Mouse (Mus musculus) CH12.LX (cell line): ENCODE data around the gene Cuta. TPM values are rescaled to one million over a fixed set of nuclear protein-coding genes. Genes with fewer than 3 reads are reported as not detected.
A peak's percentile ranks its signal among the peaks of the same experiment; 100 is the strongest.
"Not testable (repeated sequence)": the region's sequence is repeated elsewhere in the genome, so short reads cannot be mapped to it uniquely, and the experiment has no call there.

ENCODE experiments used
- DNase-seq: peaks from one replicate; pipeline ENCODE4 v3.0.0-alpha.2; 2013; ENCODE audit errors: extremely low read depth
- H3K27ac ChIP-seq: 2 replicates; pipeline ENCODE4 v1.5.1; 2012; ENCODE audit warnings: low read depth, mild to moderate bottlenecking, control low read depth, moderate library complexity; ENCODE audit not compliant: insufficient read depth
- H3K27me3 ChIP-seq: replicated peaks from 2 replicates; pipeline ENCODE3; 2012; ENCODE audit warnings: inconsistent platforms
- H3K36me3 ChIP-seq, 2 experiments: replicated peaks in 1 of 2; 2 replicates each; pipeline versions ENCODE3 to v1.6.1; 2012; ENCODE audit warnings: inconsistent platforms in 1 of 2, low read length in 1 of 2, mild to moderate bottlenecking in 1 of 2, mixed read lengths in 1 of 2, moderate library complexity in 1 of 2; ENCODE audit not compliant: control insufficient read depth in 1 of 2, insufficient read depth in 1 of 2
- H3K4me1 ChIP-seq, 2 experiments: 2 replicates each; pipeline ENCODE4 v1.6.1; 2012; ENCODE audit warnings: inconsistent platforms in 1 of 2, moderate library complexity in 1 of 2; ENCODE audit not compliant: insufficient read depth in 2 of 2, control insufficient read depth in 1 of 2
- H3K4me2 ChIP-seq: 2 replicates; pipeline ENCODE4 v1.6.1; 2012; ENCODE audit warnings: low read depth, mild to moderate bottlenecking, control low read depth; ENCODE audit not compliant: poor library complexity, insufficient read depth, severe bottlenecking
- H3K4me3 ChIP-seq, 3 experiments: fragments of 150-350 bp in 1 of 3; sonication (generic) in 1 of 3; replicated peaks in 1 of 3; 2 replicates each; pipeline versions ENCODE3 to v1.5.1; 2011 to 2012; ENCODE audit warnings: low read depth in 2 of 3, low read length in 2 of 3, mild to moderate bottlenecking in 2 of 3, moderate library complexity in 2 of 3, control low read depth in 1 of 3, improper control_type of control experiment in 1 of 3, inconsistent platforms in 1 of 3, mixed read lengths in 1 of 3; ENCODE audit not compliant: poor library complexity in 1 of 3
- H3K79me2 ChIP-seq: replicated peaks from 2 replicates; pipeline ENCODE4 v1.6.1; 2012; ENCODE audit warnings: mild to moderate bottlenecking, moderate library complexity; ENCODE audit not compliant: control insufficient read depth, poor library complexity, insufficient read depth, severe bottlenecking; ENCODE audit errors: extremely low read depth
- H3K9ac ChIP-seq: 2 replicates; pipeline ENCODE4 v1.6.1; 2012; ENCODE audit warnings: low read depth, mild to moderate bottlenecking, control low read depth, moderate library complexity; ENCODE audit not compliant: insufficient read depth
- H3K9me3 ChIP-seq: replicated peaks from 2 replicates; pipeline ENCODE3; 2012; ENCODE audit warnings: low read length, inconsistent platforms, mixed read lengths
- BHLHE40 ChIP-seq: IDR thresholded peaks from 2 replicates; pipeline ENCODE4 v1.6.1; 2011; ENCODE audit warnings: mild to moderate bottlenecking, low read depth, low read length, improper control_type of control experiment
- CHD2 ChIP-seq: IDR thresholded peaks from 2 replicates; pipeline ENCODE4 v1.6.1; 2011; ENCODE audit warnings: low read length, improper control_type of control experiment
- CTCF ChIP-seq, 2 experiments: IDR thresholded peaks in 1 of 2; conservative IDR thresholded peaks in 1 of 2; 2 replicates each; pipeline ENCODE4 v1.5.1; 2011 to 2012; ENCODE audit warnings: low read depth in 2 of 2, low read length in 2 of 2, improper control_type of control experiment in 1 of 2, inconsistent platforms in 1 of 2, mild to moderate bottlenecking in 1 of 2, moderate library complexity in 1 of 2
- E2F4 ChIP-seq: IDR thresholded peaks from 2 replicates; pipeline ENCODE4 v1.6.1; 2011; ENCODE audit warnings: low read depth, low read length, improper control_type of control experiment; ENCODE audit not compliant: insufficient replicate concordance
- EP300 ChIP-seq: IDR thresholded peaks from 2 replicates; pipeline ENCODE4 v1.6.1; 2011; ENCODE audit warnings: low read length, improper control_type of control experiment
- ETS1 ChIP-seq: conservative IDR thresholded peaks from 2 replicates; pipeline ENCODE4 v1.6.1; 2012; ENCODE audit warnings: low read depth, mild to moderate bottlenecking, inconsistent platforms, low read length, improper control_type of control experiment, moderate library complexity
- MYC ChIP-seq: IDR thresholded peaks from 2 replicates; pipeline ENCODE4 v1.6.1; 2011; ENCODE audit warnings: low read depth, mild to moderate bottlenecking, improper control_type of control experiment, low read length
- NELFE ChIP-seq: IDR thresholded peaks from 2 replicates; pipeline ENCODE4 v1.6.1; 2011; ENCODE audit warnings: low read depth, low read length, improper control_type of control experiment
- NRF1 ChIP-seq: IDR thresholded peaks from 2 replicates; pipeline ENCODE4 v1.6.1; 2014; ENCODE audit warnings: low read depth, mild to moderate bottlenecking, inconsistent platforms, low read length, improper control_type of control experiment, moderate library complexity
- POLR2A ChIP-seq: IDR thresholded peaks from 2 replicates; pipeline ENCODE4 v1.6.1; 2011; ENCODE audit warnings: low read depth, mild to moderate bottlenecking, improper control_type of control experiment, low read length
- POLR2AphosphoS2 ChIP-seq: IDR thresholded peaks from 2 replicates; pipeline ENCODE4 v1.6.1; 2011; ENCODE audit warnings: low read depth, low read length, improper control_type of control experiment
- RAD21 ChIP-seq: IDR thresholded peaks from 2 replicates; pipeline ENCODE4 v1.6.1; 2011; ENCODE audit warnings: low read depth, mild to moderate bottlenecking, low read length, improper control_type of control experiment, moderate library complexity
- RCOR1 ChIP-seq: conservative IDR thresholded peaks from 2 replicates; pipeline ENCODE4 v1.6.1; 2012; ENCODE audit warnings: low read depth, mild to moderate bottlenecking, inconsistent platforms, low read length, improper control_type of control experiment
- SMC3 ChIP-seq: IDR thresholded peaks from 2 replicates; pipeline ENCODE4 v1.6.1; 2011; ENCODE audit warnings: low read depth, low read length, improper control_type of control experiment
- ZC3H11A ChIP-seq: IDR thresholded peaks from 2 replicates; pipeline ENCODE4 v1.6.1; 2012; ENCODE audit warnings: low read depth, mild to moderate bottlenecking, inconsistent platforms, low read length, improper control_type of control experiment
- dilution Hi-C: fragments of 300-500 bp; cut with MboI; formaldehyde crosslinking; loops from 2 replicates; pipeline ENCODE4 v1.14.3; 2020; ENCODE audit warnings: low sequenced_read_pairs; ENCODE audit not compliant: extremely low pct_unique_long_range_greater_than_20kb, extremely low pct_ligation_motif_present
- in situ Hi-C: fragments of 300-500 bp; cut with MboI; formaldehyde crosslinking; loops from 3 replicates; pipeline ENCODE4 v1.14.3; 2019; ENCODE audit warnings: low sequenced_read_pairs, low pct_ligation_motif_present, low pct_unique_long_range_greater_than_20kb, mixed read lengths
- polyA plus RNA-seq: library from polyadenylated mRNA; unstranded; fragments of >175 nt; gene quantifications from 2 replicates; pipeline ENCODE4 v1.2.1, GENCODE M21; 2012; ENCODE audit warnings: low read depth; ENCODE audit not compliant: insufficient read length
- total RNA-seq, 2 experiments: library from RNA; depleted of rRNA; stranded (reverse); fragments of 300-350 nt in 1 of 2; fragments of >200 nt in 1 of 2; gene quantifications; 2 replicates each; pipeline ENCODE4 v1.2.3; 2012 to 2014

The Cuta gene
- total and polyA plus RNA-seq, 3 experiments = 30.5 to 121 (median 34.6) TPM

DNA sequence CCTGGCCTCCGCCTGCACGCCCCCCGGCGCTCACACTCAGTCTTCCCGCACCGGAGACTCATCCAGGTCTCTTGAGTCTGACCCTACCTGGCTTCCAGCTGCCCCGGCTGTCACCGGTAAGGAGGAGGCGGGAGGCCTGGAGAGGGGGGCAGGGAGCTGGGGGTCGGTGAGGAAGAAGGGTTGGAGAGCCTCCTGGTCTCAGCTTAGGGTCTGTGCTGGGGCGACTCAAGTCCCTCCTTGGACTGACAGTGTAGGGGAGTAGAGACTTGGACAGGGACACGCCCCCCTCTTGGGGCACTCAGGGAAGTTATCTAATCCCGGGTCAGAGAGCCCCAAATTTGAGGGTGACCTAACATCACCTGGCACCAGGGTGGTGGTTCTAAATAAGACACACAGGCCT is 6.0 kb downstream of the Cuta start:
- H3K4me3 ChIP-seq = peak overlapping the region; percentile 49 to 58 (median 55)
- no peak for DNase-seq
- TF ChIP-seq POLR2AphosphoS2 = no peak; the same call in 1 of the 2 replicates
- TF ChIP-seq MYC = no peak
- TF ChIP-seq E2F4 = no peak
- no peak for TF ChIP-seq NELFE
- TF ChIP-seq CHD2 = no peak
- no peak for TF ChIP-seq BHLHE40
- TF ChIP-seq POLR2A = no peak
- no peak for TF ChIP-seq ETS1
- no peak for TF ChIP-seq EP300
- TF ChIP-seq ZC3H11A = no peak
- H3K79me2 ChIP-seq = peaks cover 5% of the 10 kb centered on the region
- peak overlapping the region; percentile 47 for H3K4me2 ChIP-seq
- no peak overlapping the region for H3K9ac ChIP-seq
- peaks cover 5 to 47% of the 10 kb centered on the region in 2 experiments; a peak in 3 of 4 replicates for H3K4me1 ChIP-seq
- dilution Hi-C loops = no loop called here
- H3K36me3 ChIP-seq = peaks cover 52 to 71% of the 10 kb centered on the region in 2 experiments
- no peaks in the 10 kb centered on the region for H3K27me3 ChIP-seq
- in situ Hi-C loops = no loop called here
- no peak overlapping the region for H3K27ac ChIP-seq
- H3K9me3 ChIP-seq = no peaks in the 10 kb centered on the region

DNA sequence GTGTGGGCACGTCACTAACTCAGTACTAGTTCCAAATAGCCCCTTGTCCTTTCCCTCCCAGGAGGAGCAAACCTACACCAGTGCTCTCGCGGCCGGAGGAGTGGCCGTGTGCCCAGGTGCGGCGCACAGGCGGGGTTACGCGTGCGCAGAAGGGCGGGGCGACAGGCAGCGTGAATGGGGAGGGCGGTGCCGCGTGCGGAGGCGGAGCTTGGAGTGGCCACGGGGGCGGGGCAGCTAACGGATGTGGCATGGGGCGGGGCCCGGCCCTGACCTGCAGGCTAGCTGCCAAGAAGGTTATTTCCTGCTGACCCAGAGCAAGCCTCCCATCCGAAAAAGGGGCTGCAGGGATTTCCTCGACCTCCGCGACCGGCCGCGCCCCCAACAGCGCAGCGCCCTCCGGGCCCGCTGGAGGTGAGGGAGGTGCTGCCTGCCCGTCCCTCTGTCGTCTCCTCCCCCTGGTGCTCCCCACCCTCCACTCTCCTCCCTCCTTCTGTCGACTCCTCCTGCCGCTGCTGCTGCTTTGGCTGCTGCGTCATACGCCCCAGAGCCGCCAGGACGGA is 6.5 kb downstream of the Cuta start, which contains the start of gene Phf1:
Phf1 (plus strand) TSS at position 214 of the 560 bp plus-strand sequence.
- Histone ChIP-seq H3K4me1 (peaks cover 5 to 46% of the 10 kb centered on the region in 2 experiments; a peak in 3 of 4 replicates), H3K27me3 (no peaks in the 10 kb centered on the region), H3K27ac (no peak within 1 kb of the TSS), H3K4me3 (peak within 1 kb of the TSS; percentile 49 to 58 (median 55)), H3K9ac (no peak within 1 kb of the TSS), H3K4me2 (peak within 1 kb of the TSS; percentile 47), H3K79me2 (peaks cover under 1% of the 10 kb centered on the region; the same call in 1 of the 2 replicates), H3K36me3 (peaks cover 54 to 73% of the 10 kb centered on the region in 2 experiments), H3K9me3 (no peaks in the 10 kb centered on the region)
- peak; percentile 86 for DNase-seq
- dilution Hi-C loops = no loop called here
- in situ Hi-C loops = no loop called here
- TF ChIP-seq BHLHE40 (peak; percentile 48), NRF1 (peak; percentile 86), RCOR1 (no peak), POLR2AphosphoS2 (peak; percentile 27; the same call in 1 of the 2 replicates), POLR2A (no peak)

DNA sequence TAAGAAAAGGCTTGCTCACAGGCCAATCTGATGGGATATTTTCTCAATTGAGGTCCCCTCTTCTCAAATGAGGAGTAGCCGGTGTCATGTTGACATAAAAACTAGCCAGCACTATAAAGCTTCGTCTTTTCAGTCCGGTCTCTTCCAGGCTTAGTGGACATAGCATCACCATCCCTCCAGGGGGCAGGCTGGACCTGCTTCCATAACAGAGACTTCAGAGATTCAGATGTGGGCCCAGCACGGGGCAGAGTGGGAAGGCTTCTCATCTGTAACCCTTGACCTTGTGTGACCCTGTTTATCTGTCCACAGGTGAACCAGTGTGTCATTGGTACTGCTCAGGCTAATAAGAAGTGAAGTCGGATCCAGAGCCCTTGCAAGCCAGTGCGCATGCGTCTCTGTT is 7.6 kb downstream of the Cuta start:
- dilution Hi-C loops, H3K4me2 ChIP-seq, H3K27me3 ChIP-seq, H3K79me2 ChIP-seq, H3K9ac ChIP-seq, H3K4me3 ChIP-seq, H3K27ac ChIP-seq, H3K9me3 ChIP-seq, in situ Hi-C loops: not testable (repeated sequence)
- peak; percentile 46 for TF ChIP-seq RAD21
- TF ChIP-seq SMC3 = peak; percentile 46
- TF ChIP-seq CTCF (conservative IDR thresholded peaks at IDR 0.05 in 1 of 2, IDR thresholded peaks at IDR 0.05 in 1 of 2; ENCODE audit: low read depth in 2 of 2, low read length in 2 of 2) = peak in 1 of 2 experiments; percentile 55; a peak in 2 of 4 replicates
- peak; percentile 42 for DNase-seq
- Histone ChIP-seq H3K4me1 (peaks cover 3 to 35% of the 10 kb centered on the region in 2 experiments; a peak in 2 of 4 replicates), H3K36me3 (peaks cover 55 to 75% of the 10 kb centered on the region in 2 experiments)

DNA sequence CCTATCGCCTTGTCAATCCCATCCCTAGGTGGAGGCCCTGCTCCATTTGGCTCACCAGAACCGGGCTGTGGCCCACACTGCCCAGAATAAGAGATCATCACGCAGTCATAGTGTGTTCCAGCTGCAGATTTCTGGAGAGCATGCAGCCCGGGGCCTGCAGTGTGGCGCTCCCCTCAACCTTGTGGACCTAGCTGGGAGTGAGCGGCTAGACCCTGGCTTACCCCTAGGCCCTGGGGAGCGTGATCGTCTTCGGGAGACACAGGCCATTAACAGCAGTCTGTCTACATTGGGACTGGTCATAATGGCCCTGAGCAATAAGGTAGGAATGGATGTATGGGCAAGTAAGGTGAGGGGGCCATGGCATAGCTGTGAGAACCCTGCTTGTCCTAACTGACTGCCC is 14.0 kb downstream of the Cuta start:
- H3K27me3 ChIP-seq, H3K9me3 ChIP-seq, H3K79me2 ChIP-seq, H3K4me2 ChIP-seq, H3K9ac ChIP-seq, H3K27ac ChIP-seq, H3K4me1 ChIP-seq, H3K4me3 ChIP-seq, dilution Hi-C loops, DNase-seq, in situ Hi-C loops: not testable (repeated sequence)
- H3K36me3 ChIP-seq = peaks cover 64 to 68% of the 10 kb centered on the region in 2 experiments
